Mouse (Mus musculus) CH12.LX (cell line): ENCODE results near the gene Eml5. TPM values are rescaled to one million over a fixed set of nuclear protein-coding genes. Genes with fewer than 3 reads are reported as not detected.

Experiments used
- DNase-seq: peaks from one replicate; pipeline ENCODE4 v3.0.0-alpha.2; 2013; ENCODE audit errors: extremely low read depth
- H3K27ac ChIP-seq: 2 replicates; pipeline ENCODE4 v1.5.1; 2012; ENCODE audit warnings: low read depth, mild to moderate bottlenecking, control low read depth, moderate library complexity; ENCODE audit not compliant: insufficient read depth
- H3K27me3 ChIP-seq: replicated peaks from 2 replicates; pipeline ENCODE3; 2012; ENCODE audit warnings: inconsistent platforms
- H3K36me3 ChIP-seq, 2 experiments: replicated peaks in 1 of 2; 2 replicates each; pipeline versions ENCODE3 to v1.6.1; 2012; ENCODE audit warnings: inconsistent platforms in 1 of 2, low read length in 1 of 2, mild to moderate bottlenecking in 1 of 2, mixed read lengths in 1 of 2, moderate library complexity in 1 of 2; ENCODE audit not compliant: control insufficient read depth in 1 of 2, insufficient read depth in 1 of 2
- H3K4me1 ChIP-seq, 2 experiments: 2 replicates each; pipeline ENCODE4 v1.6.1; 2012; ENCODE audit warnings: inconsistent platforms in 1 of 2, moderate library complexity in 1 of 2; ENCODE audit not compliant: insufficient read depth in 2 of 2, control insufficient read depth in 1 of 2
- H3K4me2 ChIP-seq: 2 replicates; pipeline ENCODE4 v1.6.1; 2012; ENCODE audit warnings: low read depth, mild to moderate bottlenecking, control low read depth; ENCODE audit not compliant: poor library complexity, insufficient read depth, severe bottlenecking
- H3K4me3 ChIP-seq, 3 experiments: fragments of 150-350 bp in 1 of 3; sonication (generic) in 1 of 3; replicated peaks in 1 of 3; 2 replicates each; pipeline versions ENCODE3 to v1.5.1; 2011 to 2012; ENCODE audit warnings: low read depth in 2 of 3, low read length in 2 of 3, mild to moderate bottlenecking in 2 of 3, moderate library complexity in 2 of 3, control low read depth in 1 of 3, improper control_type of control experiment in 1 of 3, inconsistent platforms in 1 of 3, mixed read lengths in 1 of 3; ENCODE audit not compliant: poor library complexity in 1 of 3
- H3K79me2 ChIP-seq: replicated peaks from 2 replicates; pipeline ENCODE4 v1.6.1; 2012; ENCODE audit warnings: mild to moderate bottlenecking, moderate library complexity; ENCODE audit not compliant: control insufficient read depth, poor library complexity, insufficient read depth, severe bottlenecking; ENCODE audit errors: extremely low read depth
- H3K9ac ChIP-seq: 2 replicates; pipeline ENCODE4 v1.6.1; 2012; ENCODE audit warnings: low read depth, mild to moderate bottlenecking, control low read depth, moderate library complexity; ENCODE audit not compliant: insufficient read depth
- H3K9me3 ChIP-seq: replicated peaks from 2 replicates; pipeline ENCODE3; 2012; ENCODE audit warnings: low read length, inconsistent platforms, mixed read lengths
- CTCF ChIP-seq, 2 experiments: IDR thresholded peaks in 1 of 2; conservative IDR thresholded peaks in 1 of 2; 2 replicates each; pipeline ENCODE4 v1.5.1; 2011 to 2012; ENCODE audit warnings: low read depth in 2 of 2, low read length in 2 of 2, improper control_type of control experiment in 1 of 2, inconsistent platforms in 1 of 2, mild to moderate bottlenecking in 1 of 2, moderate library complexity in 1 of 2
- ETS1 ChIP-seq: conservative IDR thresholded peaks from 2 replicates; pipeline ENCODE4 v1.6.1; 2012; ENCODE audit warnings: low read depth, mild to moderate bottlenecking, inconsistent platforms, low read length, improper control_type of control experiment, moderate library complexity
- HCFC1 ChIP-seq: IDR thresholded peaks from 2 replicates; pipeline ENCODE4 v1.6.1; 2012; ENCODE audit warnings: low read depth, mild to moderate bottlenecking, inconsistent platforms, low read length, improper control_type of control experiment
- IRF4 ChIP-seq: IDR thresholded peaks from 2 replicates; pipeline ENCODE4 v1.6.1; 2014; ENCODE audit warnings: low read depth, mild to moderate bottlenecking, inconsistent platforms, low read length, improper control_type of control experiment
- JUN ChIP-seq: IDR thresholded peaks from 2 replicates; pipeline ENCODE4 v1.6.1; 2011; ENCODE audit warnings: low read depth, mild to moderate bottlenecking, low read length, improper control_type of control experiment, moderate library complexity; ENCODE audit not compliant: insufficient read depth
- JUND ChIP-seq: conservative IDR thresholded peaks from 2 replicates; pipeline ENCODE4 v1.6.1; 2011; ENCODE audit warnings: low read depth, low read length, improper control_type of control experiment
- KAT2A ChIP-seq: IDR thresholded peaks from 2 replicates; pipeline ENCODE4 v1.6.1; 2012; ENCODE audit warnings: low read length, improper control_type of control experiment, inconsistent platforms; ENCODE audit not compliant: insufficient replicate concordance
- MAX ChIP-seq: IDR thresholded peaks from 2 replicates; pipeline ENCODE4 v1.6.1; 2011; ENCODE audit warnings: low read length, improper control_type of control experiment
- MEF2A ChIP-seq: IDR thresholded peaks from 2 replicates; pipeline ENCODE4 v1.6.1; 2014; ENCODE audit warnings: low read depth, mild to moderate bottlenecking, inconsistent platforms, low read length, improper control_type of control experiment, borderline replicate concordance
- MXI1 ChIP-seq: IDR thresholded peaks from 2 replicates; pipeline ENCODE4 v1.6.1; 2011; ENCODE audit warnings: mild to moderate bottlenecking, low read depth, low read length, improper control_type of control experiment
- NELFE ChIP-seq: IDR thresholded peaks from 2 replicates; pipeline ENCODE4 v1.6.1; 2011; ENCODE audit warnings: low read depth, low read length, improper control_type of control experiment
- POLR2A ChIP-seq: IDR thresholded peaks from 2 replicates; pipeline ENCODE4 v1.6.1; 2011; ENCODE audit warnings: low read depth, mild to moderate bottlenecking, improper control_type of control experiment, low read length
- RAD21 ChIP-seq: IDR thresholded peaks from 2 replicates; pipeline ENCODE4 v1.6.1; 2011; ENCODE audit warnings: low read depth, mild to moderate bottlenecking, low read length, improper control_type of control experiment, moderate library complexity
- SMC3 ChIP-seq: IDR thresholded peaks from 2 replicates; pipeline ENCODE4 v1.6.1; 2011; ENCODE audit warnings: low read depth, low read length, improper control_type of control experiment
- TBP ChIP-seq: conservative IDR thresholded peaks from 2 replicates; pipeline ENCODE4 v1.6.1; 2011; ENCODE audit warnings: low read depth, low read length, improper control_type of control experiment
- UBTF ChIP-seq: IDR thresholded peaks from 2 replicates; pipeline ENCODE4 v1.6.1; 2012; ENCODE audit warnings: low read depth, mild to moderate bottlenecking, inconsistent platforms, low read length, improper control_type of control experiment, moderate library complexity
- USF1 ChIP-seq: IDR thresholded peaks from 2 replicates; pipeline ENCODE4 v1.6.1; 2014; ENCODE audit warnings: low read depth, mild to moderate bottlenecking, inconsistent platforms, low read length, improper control_type of control experiment
- ZC3H11A ChIP-seq: IDR thresholded peaks from 2 replicates; pipeline ENCODE4 v1.6.1; 2012; ENCODE audit warnings: low read depth, mild to moderate bottlenecking, inconsistent platforms, low read length, improper control_type of control experiment
- ZKSCAN1 ChIP-seq: IDR thresholded peaks from 2 replicates; pipeline ENCODE4 v1.6.1; 2012; ENCODE audit warnings: low read depth, inconsistent platforms, low read length, improper control_type of control experiment, borderline replicate concordance
- ZMIZ1 ChIP-seq: IDR thresholded peaks from 2 replicates; pipeline ENCODE4 v1.6.1; 2012; ENCODE audit warnings: low read depth, mild to moderate bottlenecking, inconsistent platforms, low read length, improper control_type of control experiment
- ZNF384 ChIP-seq: IDR thresholded peaks from 2 replicates; pipeline ENCODE4 v1.6.1; 2012; ENCODE audit warnings: low read depth, low read length, improper control_type of control experiment, inconsistent platforms
- dilution Hi-C: fragments of 300-500 bp; cut with MboI; formaldehyde crosslinking; loops from 2 replicates; pipeline ENCODE4 v1.14.3; 2020; ENCODE audit warnings: low sequenced_read_pairs; ENCODE audit not compliant: extremely low pct_unique_long_range_greater_than_20kb, extremely low pct_ligation_motif_present
- in situ Hi-C: fragments of 300-500 bp; cut with MboI; formaldehyde crosslinking; loops from 3 replicates; pipeline ENCODE4 v1.14.3; 2019; ENCODE audit warnings: low sequenced_read_pairs, low pct_ligation_motif_present, low pct_unique_long_range_greater_than_20kb, mixed read lengths
- polyA plus RNA-seq: library from polyadenylated mRNA; unstranded; fragments of >175 nt; gene quantifications from 2 replicates; pipeline ENCODE4 v1.2.1, GENCODE M21; 2012; ENCODE audit warnings: low read depth; ENCODE audit not compliant: insufficient read length
- total RNA-seq, 2 experiments: library from RNA; depleted of rRNA; stranded (reverse); fragments of 300-350 nt in 1 of 2; fragments of >200 nt in 1 of 2; gene quantifications; 2 replicates each; pipeline ENCODE4 v1.2.3; 2012 to 2014

Gene Eml5
- total and polyA plus RNA-seq, 3 experiments = 1.8 to 5.9 (median 3.4) TPM

DNA sequence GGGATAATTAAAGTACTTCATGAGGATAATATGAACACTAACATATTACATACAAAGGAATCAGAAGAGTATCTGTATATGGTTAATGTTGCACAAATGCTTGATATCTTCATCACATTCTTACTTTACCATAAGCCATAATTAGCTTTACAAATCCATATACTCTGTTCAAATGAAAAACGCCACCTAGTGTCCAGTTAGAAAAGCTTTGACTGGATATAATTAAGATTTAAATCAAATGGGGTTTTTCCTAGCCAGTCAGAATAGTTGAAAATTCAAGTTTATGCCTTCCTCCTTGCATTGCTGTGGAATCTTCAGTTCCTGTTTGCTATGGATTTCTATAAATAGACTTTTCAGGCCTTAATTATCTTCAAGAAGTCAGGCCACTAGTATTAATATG is 16.8 kb downstream of the Eml5 start:
- H3K4me2 ChIP-seq = no peak overlapping the region
- no peaks in the 10 kb centered on the region for H3K79me2 ChIP-seq
- no peaks in the 10 kb centered on the region for H3K36me3 ChIP-seq
- H3K9me3 ChIP-seq = no peaks in the 10 kb centered on the region
- in situ Hi-C loops = no loop called here
- no peak overlapping the region for H3K27ac ChIP-seq
- no peak overlapping the region for H3K4me3 ChIP-seq
- peak; percentile 33 for TF ChIP-seq RAD21
- peak; percentile 49 for TF ChIP-seq SMC3
- TF ChIP-seq CTCF (conservative IDR thresholded peaks at IDR 0.05 in 1 of 2, IDR thresholded peaks at IDR 0.05 in 1 of 2; ENCODE audit: low read depth in 2 of 2, low read length in 2 of 2) = peak; percentile 16 to 63; a peak in 3 of 4 replicates
- no peak for TF ChIP-seq UBTF
- no peak for TF ChIP-seq ZNF384
- TF ChIP-seq ZMIZ1 = no peak
- no peak overlapping the region for H3K9ac ChIP-seq
- peak; percentile 24 for DNase-seq
- H3K27me3 ChIP-seq = no peaks in the 10 kb centered on the region
- dilution Hi-C loops = no loop called here
- no peaks in the 10 kb centered on the region; a peak in 1 of 4 replicates for H3K4me1 ChIP-seq

GRCm38 (mm10) chr12:98881796-98882195 is 19.5 kb downstream of the Eml5 start:
- H3K4me2 ChIP-seq = no peak overlapping the region
- in situ Hi-C loops (no loop called here), dilution Hi-C loops (no loop called here)
- H3K4me3 ChIP-seq = no peak overlapping the region
- H3K9me3 ChIP-seq = no peaks in the 10 kb centered on the region
- H3K79me2 ChIP-seq = no peaks in the 10 kb centered on the region
- DNase-seq = no peak
- H3K4me1 ChIP-seq = no peaks in the 10 kb centered on the region; a peak in 1 of 4 replicates
- no peaks in the 10 kb centered on the region for H3K36me3 ChIP-seq
- no peak for TF ChIP-seq NELFE
- TF ChIP-seq MEF2A = no peak
- TF ChIP-seq UBTF = no peak
- TF ChIP-seq HCFC1 = no peak
- no peak for TF ChIP-seq ETS1
- no peak for TF ChIP-seq SMC3
- TF ChIP-seq MAX = no peak
- no peak for TF ChIP-seq ZNF384
- TF ChIP-seq TBP = no peak
- no peak overlapping the region for H3K9ac ChIP-seq
- no peaks in the 10 kb centered on the region for H3K27me3 ChIP-seq
- H3K27ac ChIP-seq = no peak overlapping the region

- Histone ChIP-seq H3K79me2 (no peaks in the 10 kb centered on the region), H3K4me1 (no peaks in the 10 kb centered on the region), H3K4me2 (no peak overlapping the region), H3K9me3 (no peaks in the 10 kb centered on the region), H3K36me3 (no peaks in the 10 kb centered on the region), H3K27me3 (no peaks in the 10 kb centered on the region), H3K4me3 (no peak overlapping the region), H3K9ac (no peak overlapping the region), H3K27ac (no peak overlapping the region)
- dilution Hi-C loops (no loop called here), in situ Hi-C loops (no loop called here)
- no peak for DNase-seq
- TF ChIP-seq ETS1 (no peak), SMC3 (no peak), MXI1 (no peak), MEF2A (no peak), IRF4 (no peak), KAT2A (no peak), MAX (no peak), RAD21 (no peak), JUND (no peak), JUN (no peak), ZMIZ1 (no peak), USF1 (no peak), ZC3H11A (no peak), CTCF (conservative IDR thresholded peaks at IDR 0.05 in 1 of 2, IDR thresholded peaks at IDR 0.05 in 1 of 2; ENCODE audit: low read depth in 2 of 2, low read length in 2 of 2) (no peak), POLR2A (no peak), ZKSCAN1 (no peak)
These were observed 22.6 kb downstream of the Eml5 start for GRCm38 (mm10) chr12:98878693-98879092.
